Mouse (Mus musculus): Measurements from ENCODE around the gene Crlf2. TPM values are rescaled to one million over a fixed set of nuclear protein-coding genes. Genes with fewer than 3 reads are reported as not detected.

The Crlf2 gene
- polyA plus RNA-seq, 1 experiment = 0.37 TPM

DNA sequence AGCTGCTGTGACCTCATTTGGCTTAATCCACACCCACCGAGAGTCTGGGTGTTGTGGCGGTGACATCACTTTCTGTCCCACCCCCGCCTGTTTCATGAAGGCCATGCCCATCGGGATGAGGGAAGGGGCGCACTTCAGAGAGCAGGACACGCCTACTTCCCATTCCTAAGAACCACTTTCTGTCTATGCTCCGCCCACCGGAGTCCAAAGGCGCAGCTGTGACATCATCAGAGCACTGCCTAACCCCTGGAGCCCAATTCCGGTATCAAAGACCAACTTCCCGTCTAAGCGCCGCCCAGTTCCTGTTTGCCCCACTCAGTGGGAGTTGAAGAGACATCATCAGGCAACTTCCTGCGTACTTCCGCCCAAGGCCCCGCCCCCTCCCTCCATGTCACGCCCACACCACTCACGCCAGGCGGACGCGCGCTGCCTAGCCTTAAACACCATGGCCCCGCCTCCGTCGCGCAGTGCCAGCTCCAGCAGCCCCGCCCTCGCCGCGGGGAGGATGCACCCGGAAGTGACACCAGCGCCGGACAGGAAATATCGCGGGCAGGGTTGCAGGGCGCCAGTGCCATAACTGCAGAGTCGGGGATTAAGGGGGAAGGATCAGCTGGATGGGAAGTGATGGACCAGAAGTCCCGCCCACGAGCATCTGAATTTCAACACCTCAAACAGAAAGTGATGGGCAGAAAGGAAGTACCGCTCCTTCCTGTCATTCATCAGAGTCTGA, 2.0 kb downstream of the Crlf2 start:
- H3K9me3 ChIP-seq (ENCODE audit: control insufficient read depth, low read length) = peaks cover 60% of the 10 kb centered on the region
- H3K4me1 ChIP-seq (ENCODE audit: control insufficient read depth) = peaks cover 21% of the 10 kb centered on the region
- peak overlapping the region; percentile 67 for H3K4me3 ChIP-seq (replicated peaks)
- TF ChIP-seq TAL1 (IDR thresholded peaks at IDR 0.05; ENCODE audit: low read length) (no peak), GATA1 (IDR thresholded peaks at IDR 0.05; ENCODE audit: low read length) (no peak)
- peaks cover 4% of the 10 kb centered on the region; the same call in 1 of the 2 replicates for H3K27me3 ChIP-seq (ENCODE audit: control insufficient read depth)
- H3K36me3 ChIP-seq (ENCODE audit: control insufficient read depth) = peaks cover 6% of the 10 kb centered on the region

DNA sequence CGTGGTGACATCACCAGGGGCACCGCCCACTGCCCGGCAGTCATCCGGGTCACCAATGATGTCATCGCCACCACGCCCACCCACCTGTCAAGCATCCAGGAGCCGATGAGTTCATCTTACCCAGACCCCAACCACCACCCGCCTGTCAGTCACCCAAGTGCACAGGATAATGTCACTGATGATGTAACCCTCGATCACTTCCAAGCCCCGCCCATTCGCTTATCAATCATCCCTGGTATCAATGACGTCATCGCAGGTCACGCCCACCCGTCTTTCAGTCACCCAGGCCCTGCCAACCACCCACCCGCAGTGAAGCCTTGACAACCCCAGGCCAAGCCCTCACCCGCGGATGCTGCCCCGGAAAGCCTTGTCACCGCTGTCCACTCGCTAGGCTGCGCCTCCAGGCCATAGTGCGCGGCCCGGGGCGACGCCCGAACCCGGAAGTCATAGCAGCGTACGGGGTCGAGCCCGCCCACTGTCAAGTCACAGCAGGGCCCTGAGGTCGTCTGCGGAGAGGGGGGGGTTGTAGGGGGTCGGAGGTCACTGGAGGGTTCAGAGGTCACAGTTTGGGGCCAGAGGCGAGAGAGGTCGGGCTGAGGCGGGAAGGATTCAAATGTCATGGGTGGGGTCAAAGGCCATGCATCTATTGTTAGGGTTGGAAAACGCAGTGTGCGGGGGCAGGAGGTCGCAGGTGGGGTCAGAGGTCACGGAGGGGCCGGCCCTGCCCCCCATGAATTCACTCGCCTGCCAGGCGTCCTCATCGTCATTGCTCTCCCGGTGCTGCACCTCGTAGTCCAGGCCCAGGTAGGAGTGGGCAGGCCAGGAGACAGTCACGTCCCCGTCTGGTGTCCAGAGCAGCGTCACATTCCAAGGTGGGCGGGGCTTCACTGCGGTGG, 2.9 kb downstream of the Crlf2 start:
- Histone ChIP-seq H3K9me3 (ENCODE audit: control insufficient read depth, low read length) (peaks cover 68% of the 10 kb centered on the region), H3K36me3 (ENCODE audit: control insufficient read depth) (peaks cover 6% of the 10 kb centered on the region), H3K4me1 (ENCODE audit: control insufficient read depth) (peaks cover 21% of the 10 kb centered on the region), H3K27me3 (ENCODE audit: control insufficient read depth) (peaks cover 4% of the 10 kb centered on the region; the same call in 1 of the 2 replicates), H3K4me3 (replicated peaks) (no peak overlapping the region)
- no peak for TF ChIP-seq TAL1 (IDR thresholded peaks at IDR 0.05; ENCODE audit: low read length)
- no peak for TF ChIP-seq GATA1 (IDR thresholded peaks at IDR 0.05; ENCODE audit: low read length)

DNA sequence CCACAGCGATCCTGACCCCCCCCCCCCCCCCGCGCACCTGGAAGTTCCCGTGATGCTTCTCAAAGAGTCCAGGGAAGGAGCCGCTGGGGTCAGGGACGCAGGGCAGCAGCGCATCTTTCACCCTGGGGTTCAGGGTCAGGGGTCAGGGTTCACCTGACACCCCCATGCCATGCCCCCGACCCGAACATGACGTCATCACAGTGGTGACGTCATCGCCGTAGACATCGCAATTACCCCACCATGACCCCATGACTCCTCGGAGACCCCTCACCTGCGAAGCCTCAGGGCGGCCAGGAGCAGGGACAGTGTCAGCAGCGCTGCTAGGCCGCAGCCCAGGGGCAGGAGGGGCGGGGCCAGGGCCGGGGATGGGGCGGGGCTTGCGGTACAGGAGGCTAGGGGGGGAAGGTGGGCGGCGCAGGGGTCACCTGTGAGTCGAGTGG, 3.5 kb downstream of the Crlf2 start:
- H3K36me3 ChIP-seq (ENCODE audit: control insufficient read depth) = peaks cover 6% of the 10 kb centered on the region
- H3K4me1 ChIP-seq (ENCODE audit: control insufficient read depth) = peaks cover 21% of the 10 kb centered on the region
- peaks cover 75% of the 10 kb centered on the region for H3K9me3 ChIP-seq (ENCODE audit: control insufficient read depth, low read length)
- H3K27me3 ChIP-seq (ENCODE audit: control insufficient read depth) = peaks cover 4% of the 10 kb centered on the region; the same call in 1 of the 2 replicates
- H3K4me3 ChIP-seq (replicated peaks) = no peak overlapping the region
- no peak for TF ChIP-seq GATA1 (IDR thresholded peaks at IDR 0.05; ENCODE audit: low read length)

DNA sequence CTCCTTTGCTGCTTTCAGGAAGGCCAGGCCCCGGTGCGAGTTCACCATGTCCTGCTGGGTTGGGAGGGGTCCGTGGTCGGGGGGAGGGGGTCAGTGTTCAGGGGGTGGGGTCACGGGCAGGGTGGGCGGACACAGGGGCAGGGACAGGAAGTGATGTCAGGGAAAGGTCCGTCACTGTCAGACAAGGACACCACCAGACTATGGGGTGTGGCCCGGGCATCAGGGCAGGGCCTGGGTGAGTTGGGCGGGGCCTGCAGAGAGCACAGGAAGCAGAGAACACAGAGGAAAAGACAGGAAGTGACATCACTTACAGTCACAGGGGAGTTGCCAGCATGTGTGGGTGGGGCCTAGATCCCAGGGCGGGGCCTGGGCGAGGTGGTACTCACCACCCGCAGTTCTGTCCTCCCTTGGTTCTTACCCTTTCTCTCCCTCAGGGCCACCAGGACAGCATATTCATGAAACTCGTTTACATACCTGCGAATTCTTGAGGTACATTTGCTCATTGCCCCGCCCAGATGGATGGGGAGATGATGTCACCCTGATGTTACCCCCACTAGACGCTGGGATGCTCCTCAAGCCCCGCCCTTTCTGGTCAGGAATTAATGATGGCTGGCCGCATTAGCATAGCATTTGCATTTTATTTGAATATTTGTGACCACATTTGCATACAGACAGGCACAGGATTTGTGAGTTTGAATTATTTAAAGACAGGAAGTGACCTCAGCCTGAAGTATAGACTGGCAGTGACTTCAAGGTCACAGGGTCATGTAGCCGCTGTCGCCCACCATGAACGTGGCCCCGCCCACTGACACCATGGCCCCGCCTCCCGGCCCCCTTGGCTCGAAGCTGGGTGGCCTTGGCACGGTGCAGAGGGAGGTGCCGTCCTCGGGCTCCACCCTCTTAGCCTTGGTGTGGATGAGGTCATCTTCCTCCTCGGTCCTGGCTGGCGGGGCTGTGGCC, 4.4 kb downstream of the Crlf2 start:
- Histone ChIP-seq H3K9me3 (ENCODE audit: control insufficient read depth, low read length) (peaks cover 83% of the 10 kb centered on the region), H3K27me3 (ENCODE audit: control insufficient read depth) (peaks cover 4% of the 10 kb centered on the region; the same call in 1 of the 2 replicates), H3K36me3 (ENCODE audit: control insufficient read depth) (peaks cover 6% of the 10 kb centered on the region), H3K4me1 (ENCODE audit: control insufficient read depth) (peaks cover 21% of the 10 kb centered on the region), H3K4me3 (replicated peaks) (no peak overlapping the region)
- TF ChIP-seq GATA1 (IDR thresholded peaks at IDR 0.05; ENCODE audit: low read length) (no peak), TAL1 (IDR thresholded peaks at IDR 0.05; ENCODE audit: low read length) (no peak)

DNA sequence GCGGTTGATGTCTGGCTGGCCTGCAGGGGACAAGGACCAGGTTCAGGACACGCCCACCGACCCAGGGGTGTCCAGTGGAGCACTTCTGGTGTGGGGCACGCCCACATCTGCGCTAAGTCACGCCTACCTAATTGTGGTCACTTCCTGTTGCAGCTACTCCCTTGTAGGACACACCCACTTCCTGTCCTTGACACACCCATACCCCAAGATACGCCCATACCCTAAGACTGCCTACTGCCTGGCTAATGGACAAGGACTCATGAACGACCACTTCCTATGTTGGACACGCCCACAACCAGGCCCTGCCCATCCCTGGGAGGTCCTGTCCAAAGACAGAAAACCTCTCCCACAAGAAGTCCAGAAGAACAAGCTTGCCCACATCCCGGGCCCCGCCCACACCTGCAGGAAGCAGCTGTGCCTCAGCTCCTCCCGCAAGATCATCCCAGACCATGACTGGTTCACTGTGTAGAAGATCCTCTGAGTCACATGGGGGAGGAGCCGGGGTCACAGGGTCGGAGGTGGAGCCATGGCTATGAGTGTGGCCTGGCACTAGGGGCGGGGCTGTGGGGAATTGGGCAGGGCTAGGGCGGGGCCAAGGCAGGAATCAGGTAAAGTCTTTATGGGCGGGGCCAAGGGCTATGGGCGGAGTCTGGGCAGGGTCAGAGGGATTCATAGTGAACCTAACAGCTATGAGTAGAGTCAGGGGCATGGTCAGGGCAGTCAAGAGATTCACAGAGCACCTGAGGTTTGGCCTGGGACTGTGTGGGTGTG, 5.4 kb downstream of the Crlf2 start:
- TF ChIP-seq GATA1 (IDR thresholded peaks at IDR 0.05; ENCODE audit: low read length) (no peak), TAL1 (IDR thresholded peaks at IDR 0.05; ENCODE audit: low read length) (no peak)
- peaks cover 17% of the 10 kb centered on the region for H3K4me1 ChIP-seq (ENCODE audit: control insufficient read depth)
- H3K36me3 ChIP-seq (ENCODE audit: control insufficient read depth) = peaks cover 6% of the 10 kb centered on the region
- peaks cover 4% of the 10 kb centered on the region; the same call in 1 of the 2 replicates for H3K27me3 ChIP-seq (ENCODE audit: control insufficient read depth)
- H3K4me3 ChIP-seq (replicated peaks) = no peak overlapping the region
- peaks cover 86% of the 10 kb centered on the region for H3K9me3 ChIP-seq (ENCODE audit: control insufficient read depth, low read length)

DNA sequence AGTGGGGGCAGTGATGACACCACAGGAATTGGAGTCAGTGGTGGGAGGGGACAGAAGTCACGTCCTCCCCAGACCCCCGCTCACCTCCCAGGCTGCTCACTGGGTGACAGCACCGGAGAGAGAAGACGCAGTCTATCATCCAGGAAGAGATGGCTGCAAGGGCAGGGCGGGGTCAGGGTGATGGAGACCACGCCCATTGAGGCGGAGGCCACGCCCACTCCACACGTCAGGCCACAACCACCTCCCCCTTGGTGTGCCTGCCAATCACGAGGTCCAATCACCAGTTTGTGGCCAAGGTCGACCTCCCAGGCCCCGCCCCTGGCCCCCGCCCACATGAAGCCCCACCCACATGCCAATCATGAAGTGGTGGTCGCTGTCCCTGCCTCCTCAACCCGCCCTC, 6.3 kb downstream of the Crlf2 start:
- Histone ChIP-seq H3K27me3 (ENCODE audit: control insufficient read depth) (peaks cover 4% of the 10 kb centered on the region; the same call in 1 of the 2 replicates), H3K36me3 (ENCODE audit: control insufficient read depth) (peaks cover 6% of the 10 kb centered on the region), H3K4me1 (ENCODE audit: control insufficient read depth) (peaks cover 10% of the 10 kb centered on the region), H3K9me3 (ENCODE audit: control insufficient read depth, low read length) (peaks cover 82% of the 10 kb centered on the region), H3K4me3 (replicated peaks) (no peak overlapping the region)
- TF ChIP-seq GATA1 (IDR thresholded peaks at IDR 0.05; ENCODE audit: low read length) (no peak), TAL1 (IDR thresholded peaks at IDR 0.05; ENCODE audit: low read length) (no peak)

- Histone ChIP-seq H3K36me3 (ENCODE audit: control insufficient read depth) (peaks cover 6% of the 10 kb centered on the region), H3K4me1 (ENCODE audit: control insufficient read depth) (peaks cover 6% of the 10 kb centered on the region), H3K4me3 (replicated peaks) (no peak overlapping the region), H3K9me3 (ENCODE audit: control insufficient read depth, low read length) (peaks cover 78% of the 10 kb centered on the region), H3K27me3 (ENCODE audit: control insufficient read depth) (peaks cover 4% of the 10 kb centered on the region; the same call in 1 of the 2 replicates)
- TF ChIP-seq TAL1 (IDR thresholded peaks at IDR 0.05; ENCODE audit: low read length) = no peak
- TF ChIP-seq GATA1 (IDR thresholded peaks at IDR 0.05; ENCODE audit: low read length) = no peak
Measured at GRCm38 (mm10) chr5:109552116-109552515, 6.7 kb downstream of the Crlf2 start.

Measured in erythroblast, embryonic 14.5 days (primary cell).